Mouse (Mus musculus) spleen, adult 2 months (tissue): ENCODE results near the gene Reps1. TPM values are rescaled to one million over a fixed set of nuclear protein-coding genes. Genes with fewer than 3 reads are reported as not detected.
"Not testable (repeated sequence)": the region's sequence is repeated elsewhere in the genome, so short reads cannot be mapped to it uniquely, and the experiment has no call there.

ENCODE experiments used
- DNase-seq, 2 experiments: peaks; one replicate each; pipeline versions ENCODE4 v3.0.0 to v3.0.0-alpha.2; 2012 to 2021; ENCODE audit warnings: low spot score in 2 of 2, low read depth in 1 of 2
- H3K27ac ChIP-seq: fragments of 200-500 bp; 2 replicates; pipeline ENCODE4 v1.5.1; 2012; ENCODE audit warnings: low read length, inconsistent platforms; ENCODE audit not compliant: insufficient read depth
- H3K27me3 ChIP-seq: fragments of 200-500 bp; 2 replicates; pipeline ENCODE4 v1.6.1; 2012; ENCODE audit warnings: mild to moderate bottlenecking, moderate library complexity, low read length, inconsistent platforms; ENCODE audit not compliant: control insufficient read depth, insufficient read depth
- H3K36me3 ChIP-seq: fragments of 200-500 bp; 2 replicates; pipeline ENCODE4 v1.6.1; 2012; ENCODE audit warnings: mild to moderate bottlenecking, low read length, inconsistent platforms; ENCODE audit not compliant: control insufficient read depth, insufficient read depth
- H3K4me1 ChIP-seq: fragments of 200-500 bp; 2 replicates; pipeline ENCODE4 v1.6.1; 2011; ENCODE audit warnings: inconsistent platforms; ENCODE audit not compliant: control insufficient read depth, insufficient read depth, insufficient read length
- H3K4me3 ChIP-seq: fragments of 200-500 bp; 2 replicates; pipeline ENCODE4 v1.5.1; 2011; ENCODE audit warnings: mild to moderate bottlenecking, inconsistent platforms; ENCODE audit not compliant: insufficient read depth, insufficient read length; ENCODE audit errors: extremely low read depth
- CTCF ChIP-seq: fragments of 200-500 bp; IDR thresholded peaks from 2 replicates; pipeline ENCODE4 v1.5.1; 2011; ENCODE audit warnings: mild to moderate bottlenecking, inconsistent platforms; ENCODE audit not compliant: insufficient read depth, insufficient read length, insufficient replicate concordance; ENCODE audit errors: extremely low read depth
- POLR2A ChIP-seq: fragments of 200-500 bp; IDR thresholded peaks from 2 replicates; pipeline ENCODE4 v1.6.1; 2011; ENCODE audit warnings: low read depth, low read length, inconsistent platforms
- WGBS: fragments of 180-500 bp; shearing (Covaris S2); methylation state at CpG from one replicate; pipeline ENCODE4 v1.1.7; 2018; 5-methylcytosine and 5-hydroxymethylcytosine counted together
- polyA plus RNA-seq: library from polyadenylated mRNA; depleted of rRNA; stranded (reverse); fragments of >200 nt; gene quantifications from 2 replicates; pipeline ENCODE4 v1.2.3, GENCODE M21; 2012

Reps1 gene
- polyA plus RNA-seq, 1 experiment: 33.3 TPM

- TF ChIP-seq POLR2A: no peak
- TF ChIP-seq CTCF: no peak
- DNase-seq: no peak
- WGBS: 70% methylated on average over 10 of the region's 10 CpGs
- no peaks in the 10 kb centered on the region for H3K27me3 ChIP-seq
- 0 out of 2 replicates have a peak, but pooled peaks cover 1% of the 10 kb centered on the region for H3K36me3 ChIP-seq
- no peaks in the 10 kb centered on the region for H3K4me1 ChIP-seq
- H3K27ac ChIP-seq: no peak overlapping the region
- no peak overlapping the region for H3K4me3 ChIP-seq
These were observed 76.3 kb downstream of the Reps1 start for GRCm38 (mm10) chr10:18131666-18132650.

- H3K36me3 ChIP-seq, DNase-seq, H3K27ac ChIP-seq, H3K4me1 ChIP-seq, H3K27me3 ChIP-seq: not testable (repeated sequence)
- peak overlapping the region; percentile 36; the same call in 1 of the 2 replicates for H3K4me3 ChIP-seq
- WGBS: 82% methylated on average over 15 of the region's 26 CpGs
These were observed 83.3 kb downstream of the Reps1 start for GRCm38 (mm10) chr10:18138853-18139503.

- H3K4me1 ChIP-seq: no peaks in the 10 kb centered on the region
- H3K27ac ChIP-seq: peak overlapping the region; percentile 29; the same call in 1 of the 2 replicates
- peak overlapping the region; percentile 36 for H3K4me3 ChIP-seq
- no peak for DNase-seq
- WGBS: 77% methylated on average over 5 of the region's 5 CpGs
- H3K27me3 ChIP-seq: no peaks in the 10 kb centered on the region
- H3K36me3 ChIP-seq: no peaks in the 10 kb centered on the region
- no peak for TF ChIP-seq CTCF
- TF ChIP-seq POLR2A: no peak
These were observed 84.0 kb downstream of the Reps1 start for GRCm38 (mm10) chr10:18139615-18140014.

GRCm38 (mm10) chr10:18141389-18141788 is 85.7 kb downstream of the Reps1 start:
- Histone ChIP-seq H3K4me3 (no peak overlapping the region), H3K4me1 (no peaks in the 10 kb centered on the region), H3K36me3 (no peaks in the 10 kb centered on the region), H3K27me3 (no peaks in the 10 kb centered on the region), H3K27ac (no peak overlapping the region)
- 92% methylated on average over 2 of the region's 2 CpGs for WGBS
- no peak for DNase-seq
- TF ChIP-seq CTCF (no peak), POLR2A (no peak)

- TF ChIP-seq POLR2A (no peak), CTCF (no peak)
- Histone ChIP-seq H3K27me3 (no peaks in the 10 kb centered on the region), H3K4me3 (no peak overlapping the region), H3K4me1 (no peaks in the 10 kb centered on the region), H3K27ac (peak overlapping the region; percentile 55; the same call in 1 of the 2 replicates), H3K36me3 (no peaks in the 10 kb centered on the region)
- peak in 1 of 2 experiments; percentile 12 for DNase-seq
- WGBS: 83% methylated on average over 6 of the region's 6 CpGs
These were observed 86.6 kb downstream of the Reps1 start for GRCm38 (mm10) chr10:18142231-18142630.

- Histone ChIP-seq H3K4me1 (no peaks in the 10 kb centered on the region), H3K27ac (no peak overlapping the region), H3K27me3 (no peaks in the 10 kb centered on the region), H3K4me3 (no peak overlapping the region), H3K36me3 (no peaks in the 10 kb centered on the region)
- TF ChIP-seq POLR2A (no peak), CTCF (no peak)
- no peak for DNase-seq
- WGBS: 85% methylated on average over 3 of the region's 3 CpGs
These were observed 91.6 kb downstream of the Reps1 start for GRCm38 (mm10) chr10:18147224-18147623.
